Mouse (Mus musculus): ENCODE data around the gene Fam81a. TPM values are rescaled to one million over a fixed set of nuclear protein-coding genes. Genes with fewer than 3 reads are reported as not detected.

Fam81a gene
- total and polyA plus RNA-seq, 3 experiments: 0.13 TPM; not detected in 2

DNA sequence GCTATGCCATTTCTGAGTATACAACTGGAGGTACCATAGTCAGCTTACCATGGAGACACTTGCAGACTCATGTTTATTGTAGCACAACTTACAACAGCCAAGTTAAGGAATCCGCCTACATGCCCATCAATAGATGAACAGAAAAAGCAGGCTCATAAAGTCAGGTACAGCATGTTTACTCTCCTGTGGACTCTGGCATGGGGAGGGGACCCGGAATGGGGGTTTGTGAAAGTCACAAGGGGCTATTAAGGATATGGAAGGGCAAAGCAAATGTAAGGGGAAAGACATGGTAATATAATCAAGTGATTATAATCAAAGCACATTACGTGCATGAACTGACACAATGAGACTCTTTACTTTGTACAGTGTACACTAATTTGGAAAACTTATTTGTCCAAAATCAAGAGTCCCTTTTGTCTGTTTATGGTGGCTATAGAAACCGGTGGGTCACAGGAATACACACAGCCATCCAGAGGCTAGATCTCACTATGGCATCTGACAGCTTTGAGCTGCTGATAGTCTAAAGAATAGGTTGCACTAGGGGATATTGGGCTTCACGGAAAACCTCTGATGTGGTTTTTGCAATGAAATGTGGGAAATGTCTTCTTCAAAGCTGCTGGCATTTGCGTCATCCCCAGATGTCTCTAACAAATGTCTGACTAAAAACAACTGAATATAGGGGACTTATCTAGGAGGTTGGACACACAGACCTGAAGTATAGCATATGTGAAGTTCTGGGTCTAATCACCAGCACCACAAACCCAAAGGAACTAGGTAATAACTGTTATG, 102.6 kb downstream of the Fam81a start:
- in situ Hi-C loops (cut with MboI; ENCODE audit: low pct_ligation_motif_present, low pct_unique_long_range_greater_than_20kb, low sequenced_read_pairs): no loop called here
- TF ChIP-seq SMC3 (IDR thresholded peaks at IDR 0.05; ENCODE audit: low read depth, low read length): no peak
- no peak for TF ChIP-seq TBP (conservative IDR thresholded peaks at IDR 0.05; ENCODE audit: low read depth, low read length)
- no peak for TF ChIP-seq MAZ (IDR thresholded peaks at IDR 0.05; ENCODE audit: low read depth, low read length)
- no peak overlapping the region for H3K4me2 ChIP-seq (ENCODE audit: insufficient read depth, low read depth, poor library complexity, severe bottlenecking)
- no peaks in the 10 kb centered on the region for H3K36me3 ChIP-seq (replicated peaks in 1 of 2; ENCODE audit: control insufficient read depth in 1 of 2, insufficient read depth in 1 of 2, low read length in 1 of 2)
- dilution Hi-C loops (cut with MboI; ENCODE audit: extremely low pct_ligation_motif_present, extremely low pct_unique_long_range_greater_than_20kb, low sequenced_read_pairs): no loop called here
- 0 out of 4 replicates have a peak, but pooled peaks cover 0 to 2% of the 10 kb centered on the region in 2 experiments for H3K4me1 ChIP-seq (ENCODE audit: control insufficient read depth in 1 of 2, insufficient read depth in 2 of 2)
- H3K4me3 ChIP-seq (replicated peaks in 1 of 3; ENCODE audit: low read depth in 2 of 3, low read length in 2 of 3, poor library complexity in 1 of 3): no peak overlapping the region
- H3K9me3 ChIP-seq (replicated peaks; ENCODE audit: low read length): peaks cover 2% of the 10 kb centered on the region
- no peak for DNase-seq (ENCODE audit: extremely low read depth)
- H3K79me2 ChIP-seq (replicated peaks; ENCODE audit: control insufficient read depth, extremely low read depth, insufficient read depth, poor library complexity, severe bottlenecking): no peaks in the 10 kb centered on the region
- no peak overlapping the region for H3K9ac ChIP-seq (ENCODE audit: insufficient read depth, low read depth)
- H3K27ac ChIP-seq (ENCODE audit: insufficient read depth, low read depth): no peak overlapping the region
- no peaks in the 10 kb centered on the region for H3K27me3 ChIP-seq (replicated peaks)

Other genes starting within 250 kb of the Fam81a start
- 54.3 and 67.5 TPM in 2 replicates for gene Bnip2, start 153.1 kb downstream of the Fam81a start, total RNA-seq (2012; rRNA removed)
- 104 and 117 TPM in 2 replicates for gene Bnip2, start 153.1 kb downstream of the Fam81a start, total RNA-seq (2014; rRNA removed)
- 88.1 and 89.7 TPM in 2 replicates for gene Bnip2, start 153.1 kb downstream of the Fam81a start, polyA plus RNA-seq (2012; ENCODE audit: insufficient read length, low read depth)
- gene Gtf2a2, start 130.0 kb downstream of the Fam81a start, total RNA-seq (2012; rRNA removed): 51.1 and 65.5 TPM in 2 replicates
- 156 and 179 TPM in 2 replicates for gene Gtf2a2, start 130.0 kb downstream of the Fam81a start, total RNA-seq (2014; rRNA removed)
- 94.2 and 109 TPM in 2 replicates for gene Gtf2a2, start 130.0 kb downstream of the Fam81a start, polyA plus RNA-seq (2012; ENCODE audit: insufficient read length, low read depth)
- 0.04 TPM in 1 of 2 replicates, not detected in the other for gene Gcnt3, start 104.5 kb downstream of the Fam81a start, total RNA-seq (2012; rRNA removed)
- 0.04 TPM in 1 of 2 replicates, not detected in the other for gene Gcnt3, start 104.5 kb downstream of the Fam81a start, total RNA-seq (2014; rRNA removed)
- gene Gcnt3, start 104.5 kb downstream of the Fam81a start, polyA plus RNA-seq (2012; ENCODE audit: insufficient read length, low read depth): not detected in 2 replicates
- 97.6 and 98.7 TPM in 2 replicates for gene Myo1e, start 64.8 kb upstream of the Fam81a start, total RNA-seq (2012; rRNA removed)
- 82.3 and 88.5 TPM in 2 replicates for gene Myo1e, start 64.8 kb upstream of the Fam81a start, total RNA-seq (2014; rRNA removed)
- 186 and 188 TPM in 2 replicates for gene Myo1e, start 64.8 kb upstream of the Fam81a start, polyA plus RNA-seq (2012; ENCODE audit: insufficient read length, low read depth)